Mouse (Mus musculus) telencephalon, adult 2 months (tissue): Measurements from ENCODE around the gene Ep400.
A peak's percentile ranks its signal among the peaks of the same experiment; 100 is the strongest.
"Not testable (repeated sequence)": the region's sequence is repeated elsewhere in the genome, so short reads cannot be mapped to it uniquely, and the experiment has no call there.

ENCODE experiments used
- DNase-seq: peaks from one replicate; pipeline ENCODE4 v3.0.0-alpha.2; 2011; ENCODE audit warnings: low read depth, low spot score

The Ep400 gene

DNA sequence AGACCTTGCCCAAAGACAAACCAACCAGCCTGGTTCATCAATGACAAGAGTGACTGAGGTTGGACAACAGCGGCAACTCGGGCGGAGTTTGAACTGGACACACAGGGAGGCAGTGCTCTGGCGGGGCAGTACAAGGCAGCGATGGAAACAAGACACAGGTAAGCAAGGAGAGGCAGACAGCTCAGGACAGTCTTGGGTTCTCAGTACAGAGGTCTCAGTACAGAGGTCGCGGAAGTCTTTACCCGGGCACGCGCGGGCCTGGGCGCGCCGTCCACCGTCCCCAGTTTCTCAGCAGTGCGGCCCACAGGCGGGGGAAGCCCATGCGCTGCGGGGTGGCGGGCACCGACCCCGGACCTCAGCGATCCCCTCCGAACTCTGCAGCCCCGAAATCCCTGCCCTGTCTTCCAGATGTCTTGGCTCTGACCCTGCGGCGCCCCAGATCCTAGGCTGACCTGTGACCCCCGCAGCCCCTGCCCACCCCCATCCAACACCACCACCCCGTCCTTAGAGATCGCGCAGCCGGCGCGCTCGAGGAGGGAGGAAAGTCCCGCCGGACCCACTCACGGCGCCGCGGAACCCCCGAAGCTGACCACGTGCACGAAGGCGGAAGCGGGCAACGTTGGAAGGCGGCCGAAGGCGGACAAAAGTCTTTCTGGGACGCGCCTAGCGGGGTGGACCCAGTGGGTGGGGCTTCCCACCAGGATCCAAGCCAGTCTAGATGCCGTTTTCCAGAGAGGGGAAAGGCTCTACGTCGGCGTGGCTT is 9.7 kb upstream of the Ep400 start, which contains the start of gene Pus1:
TSS of gene Pus1 (minus strand) at position 662 of the 763 bp plus-strand sequence.
- peak; percentile 84 for DNase-seq

- DNase-seq = no peak
These were observed 8.9 kb upstream of the Ep400 start for GRCm38 (mm10) chr5:110779276-110779997.

DNA sequence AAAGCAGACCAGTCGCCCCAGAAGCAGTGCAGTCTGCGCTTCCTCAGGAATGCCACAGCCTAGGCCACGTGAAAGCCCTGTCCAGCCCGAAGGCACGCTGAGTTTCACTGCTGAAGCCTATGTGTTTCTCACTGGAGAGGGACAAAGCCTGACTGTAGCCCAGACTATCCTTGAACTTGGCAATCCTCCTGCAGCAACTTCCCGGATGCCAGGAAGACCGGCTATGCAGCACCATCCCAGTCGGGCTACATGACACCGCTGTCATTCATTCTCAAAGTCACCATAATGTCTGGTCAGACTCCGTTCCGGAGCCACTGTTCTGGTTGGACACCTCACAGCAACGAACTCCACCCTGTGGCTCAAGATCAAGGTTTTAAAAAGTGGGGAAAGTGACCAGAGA is 7.7 kb upstream of the Ep400 start:
- no peak for DNase-seq

DNA sequence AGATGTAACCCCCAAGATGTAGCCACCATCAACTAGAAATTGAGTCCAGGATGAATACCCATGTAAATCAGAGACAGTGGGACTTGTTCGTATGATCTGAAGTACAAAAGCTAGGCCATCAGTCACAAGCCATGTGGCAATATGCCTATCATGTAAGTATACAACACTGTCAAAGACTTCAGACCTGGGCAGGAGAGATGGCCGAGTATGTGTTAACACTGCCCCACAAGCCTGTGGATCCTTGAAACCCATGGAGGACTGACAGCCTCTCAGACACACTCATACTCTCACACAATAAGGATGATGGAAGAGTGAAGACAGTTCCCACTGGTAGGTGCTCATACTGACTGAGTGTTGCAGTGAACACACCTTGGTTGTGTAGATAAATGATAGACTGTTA is 5.6 kb upstream of the Ep400 start:
- DNase-seq = no peak

GRCm38 (mm10) chr5:110774511-110774910 is 4.0 kb upstream of the Ep400 start:
- DNase-seq = no peak

DNA sequence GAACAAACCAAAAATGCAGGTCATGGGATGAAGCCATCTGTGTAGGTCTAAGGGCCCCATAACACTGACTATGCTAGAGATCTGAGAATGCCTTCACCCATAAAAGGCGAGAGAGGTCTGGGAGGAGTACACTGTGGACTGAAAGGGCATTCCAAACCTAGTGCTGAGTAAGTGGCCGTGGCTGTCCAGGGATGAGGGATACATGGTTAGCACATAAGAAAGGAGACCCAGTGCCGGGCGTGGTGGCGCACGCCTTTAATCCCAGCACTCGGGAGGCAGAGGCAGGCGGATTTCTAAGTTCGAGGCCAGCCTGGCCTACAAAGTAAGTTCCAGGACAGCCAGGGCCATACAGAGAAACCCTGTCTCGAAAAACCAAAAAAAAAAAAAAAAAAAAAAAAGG is 2.4 kb upstream of the Ep400 start:
- DNase-seq = not testable (repeated sequence)

GRCm38 (mm10) chr5:110770031-110770445 is 479 bp downstream of the Ep400 start:
- DNase-seq = peak; percentile 17

- DNase-seq = no peak
These were observed 1.2 kb downstream of the Ep400 start for GRCm38 (mm10) chr5:110769272-110769671.

GRCm38 (mm10) chr5:110763890-110764289 is 6.6 kb downstream of the Ep400 start:
- DNase-seq = no peak

DNA sequence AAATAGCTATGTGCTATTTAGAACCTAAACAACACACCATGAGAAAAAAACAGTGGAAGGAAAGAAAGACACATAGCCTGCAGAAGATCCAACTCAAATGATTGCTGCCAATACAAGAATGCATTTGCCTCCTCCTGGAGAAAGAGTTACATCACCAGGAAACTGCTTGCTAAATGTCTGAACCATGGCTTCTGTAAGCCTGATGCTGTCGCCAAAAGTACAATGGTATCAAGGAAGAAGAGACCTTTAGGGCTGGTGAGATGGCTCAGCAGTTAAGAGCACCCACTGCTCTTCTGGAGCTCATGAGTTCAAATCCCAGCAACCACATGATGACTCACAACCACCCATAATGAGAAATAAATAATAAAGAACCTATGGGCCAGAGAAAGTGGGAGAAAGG is 25.5 kb downstream of the Ep400 start:
- no peak for DNase-seq

- DNase-seq = no peak
These were observed 30.8 kb downstream of the Ep400 start for GRCm38 (mm10) chr5:110739496-110740275.

DNA sequence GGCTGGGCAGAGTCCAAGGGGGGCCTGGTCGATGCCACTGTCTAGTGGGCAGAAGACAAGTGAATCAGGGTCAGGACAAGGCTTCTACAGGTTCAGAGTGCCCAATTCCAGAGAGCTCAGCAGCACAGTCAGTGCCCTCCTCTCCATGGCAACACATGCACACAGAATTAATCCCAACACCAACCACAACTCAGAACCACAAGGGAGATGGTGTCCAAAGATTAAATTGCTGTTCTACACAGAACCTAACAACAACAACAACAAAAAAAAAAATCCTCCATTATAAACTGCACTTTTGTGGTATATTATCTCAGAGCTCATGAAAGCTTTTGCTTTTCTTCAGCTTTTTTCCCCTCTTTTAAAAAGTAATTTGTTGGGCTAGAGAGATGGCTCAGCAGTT is 34.9 kb downstream of the Ep400 start:
- no peak for DNase-seq

- DNase-seq = peak; percentile 18
These were observed 37.2 kb downstream of the Ep400 start for GRCm38 (mm10) chr5:110733231-110733823.

GRCm38 (mm10) chr5:110731227-110731626 is 39.3 kb downstream of the Ep400 start:
- peak; percentile 43 for DNase-seq

GRCm38 (mm10) chr5:110727850-110728249 is 42.7 kb downstream of the Ep400 start:
- no peak for DNase-seq

- DNase-seq = no peak
These were observed 47.0 kb downstream of the Ep400 start for GRCm38 (mm10) chr5:110723543-110723942.

GRCm38 (mm10) chr5:110721463-110721862 is 49.1 kb downstream of the Ep400 start:
- DNase-seq = not testable (repeated sequence)

- DNase-seq = no peak
These were observed 59.1 kb downstream of the Ep400 start for GRCm38 (mm10) chr5:110711455-110711854.

- DNase-seq = peak; percentile 51
These were observed 61.3 kb downstream of the Ep400 start for GRCm38 (mm10) chr5:110709256-110709655.

GRCm38 (mm10) chr5:110704004-110704403 is 66.5 kb downstream of the Ep400 start:
- no peak for DNase-seq

GRCm38 (mm10) chr5:110698617-110699016 is 71.9 kb downstream of the Ep400 start:
- no peak for DNase-seq

DNA sequence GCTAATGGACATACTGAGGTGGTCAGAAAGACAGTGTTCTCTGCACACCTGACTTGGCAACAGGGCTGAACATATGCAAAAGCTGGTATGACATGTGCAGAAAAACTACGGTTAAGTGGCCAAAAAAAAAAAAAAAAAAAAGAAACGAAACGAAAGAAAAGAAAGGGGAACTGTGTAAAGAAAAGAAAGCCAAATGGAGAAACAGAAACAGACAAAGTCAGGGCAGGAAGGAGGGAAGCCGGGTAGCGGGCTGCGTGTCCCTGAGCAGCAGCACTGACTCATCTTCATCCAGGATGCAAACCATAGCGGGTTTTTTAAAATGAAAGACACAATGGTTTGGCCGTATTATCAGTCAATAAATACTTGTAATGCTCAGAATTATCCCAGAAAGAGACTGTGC is 88.5 kb downstream of the Ep400 start:
- DNase-seq = no peak
